Mouse (Mus musculus) B cell, adult 62 days (primary cell): ENCODE data around the gene Mcmbp. TPM values are rescaled to one million over a fixed set of nuclear protein-coding genes. Genes with fewer than 3 reads are reported as not detected.

ENCODE experiments used
- total RNA-seq: library from RNA; stranded (reverse); gene quantifications from 4 replicates; pipeline ENCODE4 v1.2.4, GENCODE M21; 2023

The Mcmbp gene
- 59.7 to 72.0 TPM (median 69.5 TPM) in 4 replicates for total RNA-seq

GRCm38 (mm10) chr7:128740334-128740733 lies at the start of gene Mcmbp:
Mcmbp (minus strand) TSS chr7:128740495.

GRCm38 (mm10) chr7:128744684-128745485 lies 4.6 kb upstream of the Mcmbp start, which contains the start of gene Sec23ip:
Sec23ip (plus strand) TSS chr7:128744943.

Other genes starting within 250 kb of the Mcmbp start
- gene Bag3, start 216.9 kb downstream of the Mcmbp start, total RNA-seq = 2.9 to 5.1 TPM (median 3.5 TPM) in 4 replicates
- gene Inpp5f, start 129.2 kb downstream of the Mcmbp start, total RNA-seq = 77.6 to 91.3 TPM (median 86.9 TPM) in 4 replicates
- gene Sec23ip, start 4.4 kb upstream of the Mcmbp start, total RNA-seq = 37.5 to 58.5 TPM (median 39.2 TPM) in 4 replicates